ENCODE assay signal across 19 mouse cellular contexts in genomic region chr19:25002828-25003227, GRCm38 (mm10). TPM values are rescaled to one million over a fixed set of nuclear protein-coding genes. Genes with fewer than 3 reads are reported as not detected.
DNase-seq lines count a peak whose midpoint lies in the region; ATAC-seq and TF ChIP-seq lines count a peak whose summit lies in the region.
"Had no signal": no experiment of that assay in that cellular context is flagged by ENCODE, and none has a peak within 500 bp of the region (broad histone marks: within the 10 kb centered on the region; RNA-seq: fewer than 3 reads in every experiment).

No protein-coding gene starts in this region.

- peaks cover 8% of the 10 kb centered on the region; the same call in 1 of the 2 replicates for H3K27me3 ChIP-seq in liver, embryonic 12.5 days (replicated peaks)
- H3K27me3 ChIP-seq in liver, embryonic 11.5 days (replicated peaks; ENCODE audit: control insufficient read depth, insufficient read depth, low read length): peaks cover 4% of the 10 kb centered on the region
- peaks cover 25% of the 10 kb centered on the region for H3K27me3 ChIP-seq in CH12.LX (replicated peaks)

- DNase-seq in liver, embryonic 11.5 days (ENCODE audit: low spot score): no peak
- DNase-seq in CH12.LX (ENCODE audit: extremely low read depth) (peak; percentile 77), MN1 (ENCODE audit: low spot score) (no peak)
- DNase-seq in spleen, postnatal 14 days (ENCODE audit: low spot score in 2 of 2): peak; percentile 21 to 40
- DNase-seq in thymus, postnatal 14 days: no peak
- DNase-seq: adrenal gland, adult 2 months; cerebellum, adult 9-11 months; gastrocnemius, postnatal 25 days had no signal

- H3K9me3 ChIP-seq in liver, embryonic 12.5 days (replicated peaks): no peaks in the 10 kb centered on the region
- no peaks in the 10 kb centered on the region for H3K9me3 ChIP-seq in liver, embryonic 11.5 days (ENCODE audit: control insufficient read depth, low read length)
- H3K9me3 ChIP-seq in CH12.LX (replicated peaks; ENCODE audit: low read length): no peaks in the 10 kb centered on the region
- H3K9me3 ChIP-seq: embryonic facial prominence, embryonic 13.5 days; hindbrain, embryonic 10.5 days; lung, embryonic 15.5 days had no signal

- 0 out of 2 replicates have a peak overlapping the region, but pooled peaks have one; percentile 10 for H3K4me2 ChIP-seq in liver, embryonic 12.5 days
- no peak overlapping the region; the same call in 1 of the 2 replicates for H3K4me2 ChIP-seq in liver, embryonic 11.5 days
- H3K4me2 ChIP-seq in CH12.LX (ENCODE audit: insufficient read depth, low read depth, poor library complexity, severe bottlenecking): peak overlapping the region; percentile 41
- H3K4me2 ChIP-seq: embryonic facial prominence, embryonic 13.5 days; lung, embryonic 15.5 days had no signal

- no peak for TF ChIP-seq RAD21 in CH12.LX (IDR thresholded peaks at IDR 0.05; ENCODE audit: low read depth, low read length)

- no peak overlapping the region for H3K27ac ChIP-seq in liver, embryonic 12.5 days
- no peak overlapping the region for H3K27ac ChIP-seq in liver, embryonic 11.5 days (ENCODE audit: low read depth, low read length)
- H3K27ac ChIP-seq in CH12.LX (ENCODE audit: insufficient read depth, low read depth) (no peak overlapping the region), macrophage (peak overlapping the region; percentile 91)
- H3K27ac ChIP-seq: embryonic facial prominence, embryonic 13.5 days; hindbrain, embryonic 10.5 days; hindbrain, postnatal 0 days; kidney, postnatal 0 days; lung, embryonic 15.5 days had no signal

- no peak for TF ChIP-seq CTCF in CH12.LX (conservative IDR thresholded peaks at IDR 0.05 in 1 of 2, IDR thresholded peaks at IDR 0.05 in 1 of 2; ENCODE audit: low read depth in 2 of 2, low read length in 2 of 2)

- TF ChIP-seq POLR2A in CH12.LX (IDR thresholded peaks at IDR 0.05; ENCODE audit: low read depth, low read length): peak; percentile 32; the same call in 1 of the 2 replicates

- no peaks in the 10 kb centered on the region for H3K36me3 ChIP-seq in liver, embryonic 12.5 days
- no peaks in the 10 kb centered on the region for H3K36me3 ChIP-seq in liver, embryonic 11.5 days (ENCODE audit: control insufficient read depth, insufficient read depth, low read length)
- H3K36me3 ChIP-seq in CH12.LX (replicated peaks in 1 of 2; ENCODE audit: control insufficient read depth in 1 of 2, insufficient read depth in 1 of 2, low read length in 1 of 2) (no peaks in the 10 kb centered on the region), macrophage (ENCODE audit: inconsistent target) (no peaks in the 10 kb centered on the region)
- H3K36me3 ChIP-seq: embryonic facial prominence, embryonic 13.5 days; hindbrain, embryonic 10.5 days; lung, embryonic 15.5 days had no signal

- TF ChIP-seq EP300 in CH12.LX (IDR thresholded peaks at IDR 0.05; ENCODE audit: low read length): peak; percentile 42

- no peak overlapping the region for H3K4me3 ChIP-seq in liver, embryonic 12.5 days
- no peak overlapping the region for H3K4me3 ChIP-seq in liver, embryonic 11.5 days (ENCODE audit: low read depth, low read length)
- H3K4me3 ChIP-seq in CH12.LX (replicated peaks in 1 of 3; ENCODE audit: low read depth in 2 of 3, low read length in 2 of 3, poor library complexity in 1 of 3): no peak overlapping the region
- H3K4me3 ChIP-seq in macrophage (ENCODE audit: inconsistent target): peak overlapping the region; percentile 77; the same call in 1 of the 2 replicates
- H3K4me3 ChIP-seq: embryonic facial prominence, embryonic 13.5 days; hindbrain, embryonic 10.5 days; lung, embryonic 15.5 days had no signal

- H3K9ac ChIP-seq in liver, embryonic 12.5 days: no peak overlapping the region
- H3K9ac ChIP-seq in liver, embryonic 11.5 days (ENCODE audit: low read depth, low read length): no peak overlapping the region
- H3K9ac ChIP-seq in CH12.LX (ENCODE audit: insufficient read depth, low read depth): 0 out of 2 replicates have a peak overlapping the region, but pooled peaks have one; percentile 12
- H3K9ac ChIP-seq: embryonic facial prominence, embryonic 13.5 days; lung, embryonic 15.5 days had no signal

- 40% methylated on average over 3 of the region's 3 CpGs for WGBS in liver, embryonic 12.5 days (ENCODE audit: insufficient replicate concordance)
- WGBS in liver, embryonic 11.5 days: 55% methylated on average over 3 of the region's 3 CpGs
- WGBS in macrophage (ENCODE audit: missing documents): 13% methylated on average over 3 of the region's 3 CpGs

- H3K79me2 ChIP-seq in CH12.LX (replicated peaks; ENCODE audit: control insufficient read depth, extremely low read depth, insufficient read depth, poor library complexity, severe bottlenecking) (no peaks in the 10 kb centered on the region), macrophage (ENCODE audit: inconsistent target) (peaks cover 91% of the 10 kb centered on the region)

- peaks cover 69% of the 10 kb centered on the region for H3K4me1 ChIP-seq in liver, embryonic 12.5 days
- H3K4me1 ChIP-seq in liver, embryonic 11.5 days (replicated peaks; ENCODE audit: control insufficient read depth, insufficient read depth, low read length): peaks cover 16% of the 10 kb centered on the region
- H3K4me1 ChIP-seq in CH12.LX (ENCODE audit: control insufficient read depth in 1 of 2, insufficient read depth in 2 of 2): peaks cover 11 to 65% of the 10 kb centered on the region in 2 experiments

- dilution Hi-C loops in CH12.LX (cut with MboI; ENCODE audit: extremely low pct_ligation_motif_present, extremely low pct_unique_long_range_greater_than_20kb, low sequenced_read_pairs): no loop called here

- in situ Hi-C loops in CH12.LX (cut with MboI; ENCODE audit: low pct_ligation_motif_present, low pct_unique_long_range_greater_than_20kb, low sequenced_read_pairs): no loop called here

- no peak for ATAC-seq in liver, embryonic 12.5 days
- ATAC-seq in liver, embryonic 11.5 days (replicated peaks; ENCODE audit: low FRiP score): no peak
- no peak for ATAC-seq in CD4-positive, CD25-positive, alpha-beta regulatory T cell, adult 4 months
- ATAC-seq: forebrain, embryonic 14.5 days; hindbrain, postnatal 0 days; intestine, postnatal 0 days; midbrain, embryonic 16.5 days had no signal

TF ChIP-seq in CH12.LX, 34 proteins besides CTCF, POLR2A, EP300 and RAD21:
- TF ChIP-seq TCF12 (IDR thresholded peaks at IDR 0.05; ENCODE audit: low read depth, low read length): peak; percentile 62
- TF ChIP-seq BHLHE40 (IDR thresholded peaks at IDR 0.05; ENCODE audit: low read depth, low read length): 0 out of 2 replicates have a peak, but pooled peaks have one; percentile 45
- no peak for TF ChIP-seq USF1 (IDR thresholded peaks at IDR 0.05; ENCODE audit: low read depth, low read length)
- no peak for TF ChIP-seq POLR2AphosphoS2 (IDR thresholded peaks at IDR 0.05; ENCODE audit: low read depth, low read length)
- 0 out of 2 replicates have a peak, but pooled peaks have one; percentile 28 for TF ChIP-seq MEF2A (IDR thresholded peaks at IDR 0.05; ENCODE audit: borderline replicate concordance, low read depth, low read length)
- no peak for TF ChIP-seq ZC3H11A (IDR thresholded peaks at IDR 0.05; ENCODE audit: low read depth, low read length)
- no peak for TF ChIP-seq MAZ (IDR thresholded peaks at IDR 0.05; ENCODE audit: low read depth, low read length)
- TF ChIP-seq ETS1 (conservative IDR thresholded peaks at IDR 0.05; ENCODE audit: low read depth, low read length): peak; percentile 55; the same call in 1 of the 2 replicates

RNA-seq across cellular contexts. Expression of gene Dock8, which starts 3.5 kb away (rescaled TPM):
- 10.6 and 11.0 TPM in 2 replicates for polyA plus RNA-seq in liver, embryonic 12.5 days (2016; fragmentation: Nextera tagmentation; extraction: Ambion mirVana)
- 17.2 and 17.6 TPM in 2 replicates for polyA plus RNA-seq in liver, embryonic 11.5 days (2014; fragmentation: Nextera tagmentation; extraction: Ambion mirVana)
- total RNA-seq in CH12.LX (2012; rRNA removed) (22.4 and 26.4 TPM in 2 replicates), CH12.LX (2014; rRNA removed) (9.8 and 13.6 TPM in 2 replicates)
- polyA plus RNA-seq in CH12.LX (2012; ENCODE audit: insufficient read length, low read depth) (33.9 and 37.5 TPM in 2 replicates), macrophage (2018) (41.2 to 71.9 TPM (median 45.5 TPM) in 3 replicates)
- total RNA-seq in macrophage (2018; cell fraction: chromatin; rRNA removed): 100 to 1,000 TPM in 21 of 26 experiments, 10 to 100 TPM in 5; 26.4 to 284 (median 186) TPM
- 100 to 1,000 TPM in 1 of 26 experiments, 10 to 100 TPM in 25; 43.4 to 106 (median 61.6) TPM for total RNA-seq in macrophage (2018; cell fraction: cytosol; rRNA removed)
- 100 to 1,000 TPM in 19 of 26 experiments, 10 to 100 TPM in 7; 29.5 to 215 (median 138) TPM for total RNA-seq in macrophage (2018; cell fraction: nucleus; rRNA removed)
- polyA plus RNA-seq in CD4-positive, CD25-positive, alpha-beta regulatory T cell, adult 4 months (2017; shearing (Covaris generic)): 100 to 1,000 TPM in 1 of 2 experiments, 10 to 100 TPM in 1; 97.2 to 114 TPM

RNA-seq across cellular contexts. Expression of gene Cbwd1, which starts 41.4 kb away (rescaled TPM):
- polyA plus RNA-seq in liver, embryonic 12.5 days (2016; fragmentation: Nextera tagmentation; extraction: Ambion mirVana): 14.4 and 16.9 TPM in 2 replicates
- 23.0 and 23.3 TPM in 2 replicates for polyA plus RNA-seq in liver, embryonic 11.5 days (2014; fragmentation: Nextera tagmentation; extraction: Ambion mirVana)
- 21.6 and 27.2 TPM in 2 replicates for total RNA-seq in CH12.LX (2012; rRNA removed)
- 50.9 and 59.5 TPM in 2 replicates for total RNA-seq in CH12.LX (2014; rRNA removed)
- 26.3 and 29.5 TPM in 2 replicates for polyA plus RNA-seq in CH12.LX (2012; ENCODE audit: insufficient read length, low read depth)
- 10 to 100 TPM in 23 of 26 experiments, 1 to 10 TPM in 3; 6.4 to 31.6 (median 21.5) TPM for total RNA-seq in macrophage (2018; cell fraction: chromatin; rRNA removed)
- total RNA-seq in macrophage (2018; cell fraction: cytosol; rRNA removed): 10 to 100 TPM in 4 of 26 experiments, 1 to 10 TPM in 22; 5.7 to 12.2 (median 8.3) TPM
- 10 to 100 TPM in 12 of 26 experiments, 1 to 10 TPM in 14; 2.2 to 19.5 (median 9.8) TPM for total RNA-seq in macrophage (2018; cell fraction: nucleus; rRNA removed)
- polyA plus RNA-seq in macrophage (2018): 8.8 to 12.9 TPM (median 11.9 TPM) in 3 replicates
- polyA plus RNA-seq in CD4-positive, CD25-positive, alpha-beta regulatory T cell, adult 4 months (2017; shearing (Covaris generic)): 10 to 100 TPM; 12.2 to 27.9 TPM

Comparison
In these comparisons a context has a peak if more than half of its experiments do, and no peak if none do; other contexts are left out.
1. DNase-seq: peak in CH12.LX (single experiment) and spleen, postnatal 14 days (2 of 2); none in liver, embryonic 11.5 days (single experiment), thymus, postnatal 14 days (single experiment) and MN1 (single experiment).